Mouse (Mus musculus): ENCODE measurements at regions not wholly inside any gene's neighbourhood (a gene's known extent, or its start where the extent isn't known, plus 50 kb on each side); places are given as distances from the start of the nearest gene placed in this dataset.
"Not testable (repeated sequence)": the region's sequence is repeated elsewhere in the genome, so short reads cannot be mapped to it uniquely, and the experiment has no call there.

GRCm38 (mm10) chr6:109125447-109125846 lies 297.0 kb downstream of the Edem1 start:
- DNase-seq (ENCODE audit: low spot score in 2 of 2): no peak

GRCm38 (mm10) chr6:109127203-109127602 lies 298.8 kb downstream of the Edem1 start:
- DNase-seq (ENCODE audit: low spot score in 2 of 2): no peak

- no peak for DNase-seq (ENCODE audit: low spot score in 2 of 2)
These were observed 317.7 kb downstream of the Edem1 start for GRCm38 (mm10) chr6:109146111-109146510.

GRCm38 (mm10) chr6:109149043-109149442 lies 320.6 kb downstream of the Edem1 start:
- no peak for DNase-seq (ENCODE audit: low spot score in 2 of 2)

- DNase-seq (ENCODE audit: low spot score in 2 of 2): peak; percentile 66 to 85
These were observed 321.8 kb downstream of the Edem1 start for GRCm38 (mm10) chr6:109150023-109150911.

GRCm38 (mm10) chr6:109150912-109151256 lies 322.4 kb downstream of the Edem1 start:
- no peak for DNase-seq (ENCODE audit: low spot score in 2 of 2)

GRCm38 (mm10) chr6:109153624-109154023 lies 325.2 kb downstream of the Edem1 start:
- no peak for DNase-seq (ENCODE audit: low spot score in 2 of 2)

GRCm38 (mm10) chr6:109159561-109159960 lies 331.1 kb downstream of the Edem1 start:
- DNase-seq (ENCODE audit: low spot score in 2 of 2): no peak

GRCm38 (mm10) chr6:109167439-109167838 lies 339.0 kb downstream of the Edem1 start:
- DNase-seq (ENCODE audit: low spot score in 2 of 2): no peak

GRCm38 (mm10) chr6:109172104-109172850 lies 343.8 kb downstream of the Edem1 start:
- no peak for DNase-seq (ENCODE audit: low spot score in 2 of 2)

GRCm38 (mm10) chr6:109173015-109173414 lies 344.6 kb downstream of the Edem1 start:
- DNase-seq (ENCODE audit: low spot score in 2 of 2): no peak

GRCm38 (mm10) chr6:109176876-109177275 lies 348.4 kb downstream of the Edem1 start:
- no peak for DNase-seq (ENCODE audit: low spot score in 2 of 2)

- DNase-seq (ENCODE audit: low spot score in 2 of 2): no peak
These were observed 354.4 kb downstream of the Edem1 start for GRCm38 (mm10) chr6:109182878-109183277.

GRCm38 (mm10) chr6:109193061-109193460 lies 364.6 kb downstream of the Edem1 start:
- not testable (repeated sequence) for DNase-seq (ENCODE audit: low spot score in 2 of 2)

GRCm38 (mm10) chr6:109193603-109194002 lies 365.2 kb downstream of the Edem1 start:
- DNase-seq (ENCODE audit: low spot score in 2 of 2): no peak

GRCm38 (mm10) chr6:109209699-109210098 lies 381.3 kb downstream of the Edem1 start:
- no peak for DNase-seq (ENCODE audit: low spot score in 2 of 2)

- no peak for DNase-seq (ENCODE audit: low spot score in 2 of 2)
These were observed 401.9 kb downstream of the Edem1 start for GRCm38 (mm10) chr6:109230391-109230790.

GRCm38 (mm10) chr6:109233426-109233825 lies 405.0 kb downstream of the Edem1 start:
- no peak for DNase-seq (ENCODE audit: low spot score in 2 of 2)

GRCm38 (mm10) chr6:109245666-109246065 lies 417.2 kb downstream of the Edem1 start:
- DNase-seq (ENCODE audit: low spot score in 2 of 2): no peak

GRCm38 (mm10) chr6:109246510-109246909 lies 418.1 kb downstream of the Edem1 start:
- not testable (repeated sequence) for DNase-seq (ENCODE audit: low spot score in 2 of 2)
